Mouse (Mus musculus): Measurements from ENCODE around the gene Cic.

- TF ChIP-seq CTCF (IDR thresholded peaks at IDR 0.05; ENCODE audit: low read depth, low read length) (no peak), EP300 (IDR thresholded peaks at IDR 0.05; ENCODE audit: insufficient read depth, low read depth, low read length) (no peak), POLR2A (IDR thresholded peaks at IDR 0.05; ENCODE audit: insufficient read depth, low read length) (no peak)
These were observed 50.0 kb downstream of the Cic start for GRCm38 (mm10) chr7:25317446-25317999.
